29 mouse cellular contexts compared by ENCODE assay signal in genomic region chr15:42219496-42219895, GRCm38 (mm10).
A peak's percentile ranks its signal among the peaks of the same experiment; 100 is the strongest.
DNase-seq lines count a peak whose midpoint lies in the region; ATAC-seq lines count a peak whose summit lies in the region.
"Had no signal": no experiment of that assay in that cellular context is flagged by ENCODE, and none has a peak within 500 bp of the region (broad histone marks: within the 10 kb centered on the region; RNA-seq: fewer than 3 reads in every experiment).

No protein-coding gene starts in this region.

- H3K9ac ChIP-seq in kidney, embryonic 14.5 days (ENCODE audit: low read depth, low read length): no peak overlapping the region
- no peak overlapping the region for H3K9ac ChIP-seq in forebrain, embryonic 15.5 days (replicated peaks)
- H3K9ac ChIP-seq: embryonic facial prominence, embryonic 13.5 days; intestine, embryonic 15.5 days; limb, embryonic 15.5 days; liver, embryonic 13.5 days; neural tube, embryonic 12.5 days had no signal

- 83% methylated on average over 11 of the region's 11 CpGs for WGBS in kidney, embryonic 14.5 days
- 95% methylated on average over 11 of the region's 11 CpGs for WGBS in forebrain, embryonic 15.5 days

- no peaks in the 10 kb centered on the region for H3K27me3 ChIP-seq in kidney, embryonic 14.5 days (ENCODE audit: control insufficient read depth, insufficient read depth, low read length)
- H3K27me3 ChIP-seq in forebrain, embryonic 15.5 days: no peaks in the 10 kb centered on the region
- H3K27me3 ChIP-seq: embryonic facial prominence, embryonic 13.5 days; intestine, embryonic 15.5 days; limb, embryonic 15.5 days; liver, embryonic 13.5 days; neural tube, embryonic 12.5 days had no signal

- no peak overlapping the region for H3K4me3 ChIP-seq in kidney, embryonic 14.5 days (ENCODE audit: low read length)
- no peak overlapping the region for H3K4me3 ChIP-seq in forebrain, embryonic 15.5 days
- H3K4me3 ChIP-seq: embryonic facial prominence, embryonic 13.5 days; forebrain, embryonic 10.5 days; intestine, embryonic 15.5 days; limb, embryonic 10.5 days; limb, embryonic 15.5 days; liver, embryonic 13.5 days; myocyte; neural tube, embryonic 12.5 days had no signal

- H3K9me3 ChIP-seq in kidney, embryonic 14.5 days (ENCODE audit: control insufficient read depth, low read length): no peaks in the 10 kb centered on the region
- H3K9me3 ChIP-seq in forebrain, embryonic 15.5 days: no peaks in the 10 kb centered on the region
- H3K9me3 ChIP-seq: embryonic facial prominence, embryonic 13.5 days; forebrain, embryonic 10.5 days; G1E; intestine, embryonic 15.5 days; limb, embryonic 10.5 days; limb, embryonic 15.5 days; liver, embryonic 13.5 days; neural tube, embryonic 12.5 days had no signal

- no peak overlapping the region for H3K27ac ChIP-seq in kidney, embryonic 14.5 days (ENCODE audit: low read depth, low read length)
- H3K27ac ChIP-seq in forebrain, embryonic 15.5 days (replicated peaks): no peak overlapping the region
- H3K27ac ChIP-seq: embryonic facial prominence, embryonic 13.5 days; forebrain, embryonic 10.5 days; hindbrain, postnatal 0 days; intestine, embryonic 15.5 days; limb, embryonic 10.5 days; limb, embryonic 15.5 days; liver, embryonic 13.5 days; neural tube, embryonic 12.5 days had no signal

- no peaks in the 10 kb centered on the region for H3K4me1 ChIP-seq in kidney, embryonic 14.5 days (ENCODE audit: control insufficient read depth, insufficient read depth, low read length)
- H3K4me1 ChIP-seq in forebrain, embryonic 15.5 days: no peaks in the 10 kb centered on the region
- H3K4me1 ChIP-seq: embryonic facial prominence, embryonic 13.5 days; forebrain, embryonic 10.5 days; intestine, embryonic 15.5 days; limb, embryonic 10.5 days; limb, embryonic 15.5 days; liver, embryonic 13.5 days; neural tube, embryonic 12.5 days had no signal

- DNase-seq in kidney, adult 8-10 months: no peak
- DNase-seq in right cerebral cortex, postnatal 4 days: peak; percentile 3
- DNase-seq in right cerebral cortex, postnatal 36 days (ENCODE audit: low spot score in 2 of 2): no peak
- peak; percentile 2 to 17 for DNase-seq in B cell, adult 2 months
- DNase-seq: adrenal gland, adult 8-10 months; cerebellum, adult 9-10 months; cerebellum, postnatal 36 days; heart, postnatal 14 days; kidney, adult 9 months; layer of hippocampus, postnatal 36 days; liver, embryonic 13.5 days; lung, adult 18-20 months; lung, postnatal 4 days had no signal

- H3K4me2 ChIP-seq in kidney, embryonic 14.5 days (replicated peaks; ENCODE audit: low read depth, low read length): no peak overlapping the region
- H3K4me2 ChIP-seq in forebrain, embryonic 15.5 days (replicated peaks): no peak overlapping the region
- H3K4me2 ChIP-seq: embryonic facial prominence, embryonic 13.5 days; intestine, embryonic 15.5 days; limb, embryonic 15.5 days; liver, embryonic 13.5 days; neural tube, embryonic 12.5 days had no signal

- peak; percentile 39; the same call in 1 of the 2 replicates for ATAC-seq in kidney, embryonic 14.5 days (ENCODE audit: low FRiP score, low TSS enrichment)
- peak; percentile 89 for ATAC-seq in megakaryocyte, adult 5-6 weeks (ENCODE audit: poor library complexity, severe bottlenecking)
- no peak for ATAC-seq in monocyte, adult 5-6 weeks (replicated peaks; ENCODE audit: insufficient number of reproducible peaks, low FRiP score, low TSS enrichment, poor library complexity, severe bottlenecking)
- no peak for ATAC-seq in forebrain, embryonic 15.5 days (replicated peaks)
- ATAC-seq: forebrain, embryonic 16.5 days; hindbrain, postnatal 0 days; intestine, embryonic 15.5 days; lung, postnatal 0 days; midbrain, embryonic 16.5 days had no signal

- no peaks in the 10 kb centered on the region for H3K36me3 ChIP-seq in kidney, embryonic 14.5 days (ENCODE audit: control insufficient read depth, insufficient read depth, low read length)
- no peaks in the 10 kb centered on the region for H3K36me3 ChIP-seq in forebrain, embryonic 15.5 days
- H3K36me3 ChIP-seq: embryonic facial prominence, embryonic 13.5 days; forebrain, embryonic 10.5 days; G1E; intestine, embryonic 15.5 days; limb, embryonic 10.5 days; limb, embryonic 15.5 days; liver, embryonic 13.5 days; neural tube, embryonic 12.5 days had no signal

Comparison
In these comparisons a context has a peak if more than half of its experiments do, and no peak if none do; other contexts are left out.
1. DNase-seq: peak in right cerebral cortex, postnatal 4 days (single experiment) and B cell, adult 2 months (2 of 2); none in kidney, adult 8-10 months (0 of 2) and right cerebral cortex, postnatal 36 days (0 of 2).
2. ATAC-seq: peak in kidney, embryonic 14.5 days (single experiment) and megakaryocyte, adult 5-6 weeks (single experiment); none in monocyte, adult 5-6 weeks (single experiment) and forebrain, embryonic 15.5 days (single experiment).